Mouse (Mus musculus): ENCODE results near the gene Dbnl.
"Not testable (repeated sequence)": the region's sequence is repeated elsewhere in the genome, so short reads cannot be mapped to it uniquely, and the experiment has no call there.

Dbnl gene

DNA sequence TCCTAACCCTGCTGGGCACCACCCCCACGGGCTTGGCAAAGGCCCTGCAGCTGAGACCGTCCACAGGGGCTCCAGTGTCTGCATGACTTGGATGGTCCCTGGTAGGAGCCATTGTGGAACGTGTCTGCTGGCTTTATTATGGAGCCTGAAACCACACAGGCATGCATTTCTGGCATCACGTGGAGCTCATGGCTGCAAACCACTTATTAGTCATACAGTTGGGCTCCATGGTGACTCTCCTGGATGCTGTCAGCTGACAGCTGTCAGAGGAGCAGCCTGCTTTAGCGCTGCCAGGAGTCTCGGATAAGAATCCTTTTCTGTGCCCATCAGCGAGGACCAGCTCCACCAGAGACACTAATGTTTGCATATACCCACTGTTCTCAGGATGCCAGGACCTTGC lies 7.4 kb downstream of the Dbnl start:
- DNase-seq (ENCODE audit: low spot score) = no peak

DNA sequence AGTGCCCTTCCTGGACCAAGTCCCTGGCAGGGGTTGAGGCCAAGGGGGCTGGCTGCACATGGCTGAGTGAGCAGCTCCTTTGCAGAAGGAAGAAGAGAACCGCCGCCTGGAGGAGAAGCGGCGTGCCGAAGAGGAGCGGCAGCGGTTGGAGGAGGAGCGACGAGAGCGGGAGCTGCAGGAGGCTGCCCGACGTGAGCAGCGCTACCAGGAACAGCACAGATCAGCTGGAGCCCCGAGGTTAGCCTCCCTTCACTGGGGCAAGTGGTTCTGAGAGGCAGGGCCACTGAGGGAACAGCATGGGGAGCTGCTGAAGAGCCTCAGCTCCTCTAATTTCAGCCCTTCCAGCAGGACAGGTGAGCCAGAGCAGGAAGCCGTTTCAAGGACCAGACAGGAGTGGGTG lies 8.7 kb downstream of the Dbnl start:
- DNase-seq (ENCODE audit: low spot score) = no peak

DNA sequence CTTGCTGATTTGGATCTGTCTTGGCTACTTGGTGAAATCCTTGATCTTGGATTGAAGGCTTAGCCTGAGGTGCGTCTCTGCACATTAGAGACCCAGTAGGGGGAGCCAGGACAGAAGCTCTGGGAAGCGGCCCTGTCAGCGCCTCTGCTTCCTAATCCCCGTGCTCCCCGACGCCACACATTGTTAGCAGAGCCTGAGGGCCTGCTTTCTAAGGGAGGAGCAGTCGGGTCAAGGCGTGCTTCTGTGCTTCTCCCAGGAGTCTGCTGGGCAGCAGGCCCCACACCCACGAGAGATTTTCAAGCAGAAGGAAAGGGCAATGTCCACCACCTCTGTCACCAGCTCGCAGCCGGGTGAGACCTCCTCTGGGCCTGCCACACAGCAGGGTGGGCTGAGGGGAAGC lies 9.1 kb downstream of the Dbnl start:
- DNase-seq (ENCODE audit: low spot score) = no peak

DNA sequence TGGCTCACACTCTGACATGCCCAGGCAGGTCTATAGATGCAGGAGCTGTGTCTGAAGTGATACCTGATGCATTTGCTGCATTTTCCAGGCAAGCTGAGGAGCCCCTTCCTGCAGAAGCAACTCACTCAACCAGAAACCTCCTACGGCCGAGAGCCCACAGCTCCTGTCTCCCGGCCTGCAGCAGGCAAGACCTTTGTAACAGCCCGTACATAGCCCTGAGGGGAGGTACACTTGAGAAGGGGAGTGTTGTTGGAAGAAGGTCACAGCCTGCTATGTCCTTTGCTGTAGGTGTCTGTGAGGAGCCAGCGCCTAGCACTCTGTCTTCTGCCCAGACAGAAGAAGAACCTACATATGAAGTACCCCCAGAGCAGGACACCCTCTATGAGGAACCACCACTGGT lies 9.6 kb downstream of the Dbnl start:
- no peak for DNase-seq (ENCODE audit: low spot score)

DNA sequence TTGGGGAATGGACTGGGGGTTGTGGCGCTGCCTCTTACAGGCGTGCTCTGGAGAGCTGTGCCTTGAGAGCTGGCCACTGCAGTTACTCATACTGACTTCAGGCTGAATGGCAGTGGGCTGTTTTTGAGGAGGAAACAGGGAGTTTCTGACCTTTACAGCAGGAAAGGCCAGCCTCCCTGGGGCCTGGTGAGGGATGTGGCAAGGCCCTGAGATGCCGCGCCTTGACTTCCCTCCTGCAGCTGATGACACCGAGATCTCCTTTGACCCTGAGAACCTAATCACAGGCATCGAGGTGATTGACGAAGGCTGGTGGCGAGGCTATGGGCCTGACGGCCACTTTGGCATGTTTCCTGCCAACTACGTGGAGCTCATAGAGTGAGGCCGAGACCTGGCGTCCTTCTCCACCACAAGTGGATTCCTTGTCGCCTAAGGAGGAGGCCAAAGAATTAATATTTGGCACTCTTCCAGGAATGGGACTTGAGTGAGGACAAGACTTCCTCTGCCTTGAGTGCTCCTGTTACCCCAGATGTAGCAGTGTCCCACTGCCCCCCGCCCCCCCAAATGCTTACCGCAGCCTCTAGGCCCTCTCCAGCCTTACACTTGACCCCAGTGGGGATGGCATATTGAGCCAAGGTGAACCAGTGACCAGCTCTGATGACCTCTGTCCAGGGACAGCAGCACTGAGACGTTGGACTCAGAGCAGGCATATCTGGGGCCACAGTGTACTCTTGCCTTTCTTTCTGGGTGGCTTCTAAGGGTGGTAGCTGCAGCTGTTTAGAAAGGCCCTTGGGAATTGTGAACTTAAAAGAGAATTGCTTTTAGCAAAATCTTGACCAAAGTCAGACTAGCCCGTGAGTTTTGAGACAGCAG lies 11.6 kb downstream of the Dbnl start:
- no peak for DNase-seq (ENCODE audit: low spot score)

DNA sequence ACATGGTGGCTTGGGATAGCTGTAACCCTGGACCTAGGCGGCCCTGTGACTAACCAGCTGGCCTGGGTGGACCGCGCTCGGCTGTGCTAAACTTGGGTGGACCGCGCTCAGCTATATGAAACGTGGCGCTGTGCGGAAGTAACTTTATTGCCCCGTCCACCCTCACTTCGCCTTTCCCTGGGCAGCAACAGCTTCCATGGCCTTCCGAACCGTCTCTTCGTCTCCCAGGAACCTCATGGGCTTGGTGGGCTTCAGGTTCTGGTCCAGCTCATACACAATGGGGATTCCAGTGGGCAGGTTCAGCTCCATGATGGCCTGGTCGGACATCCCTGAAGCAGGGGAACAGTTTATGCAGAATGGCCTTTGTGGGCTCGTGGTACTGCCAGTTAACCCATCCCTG lies 13.2 kb downstream of the Dbnl start:
- no peak for DNase-seq (ENCODE audit: low spot score)

DNA sequence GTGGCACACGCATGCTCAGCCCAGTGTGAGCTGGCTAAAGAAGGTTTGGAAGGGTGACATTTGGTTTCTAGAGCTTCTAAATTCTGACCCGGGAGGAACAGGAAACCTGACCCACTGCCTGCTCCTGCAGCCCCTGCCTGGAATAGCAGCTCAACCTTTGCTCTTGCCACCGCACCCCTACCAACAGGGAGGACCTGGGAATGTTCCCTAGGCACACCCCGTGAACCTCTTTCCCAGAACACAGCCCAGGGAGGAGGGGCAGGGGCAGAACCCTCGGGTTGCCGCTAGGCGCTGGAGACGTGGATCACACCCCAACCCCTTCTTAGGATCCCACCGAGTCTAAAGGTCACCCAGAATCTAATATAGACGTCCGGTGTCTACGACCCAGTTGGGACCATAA lies 13.7 kb downstream of the Dbnl start:
- DNase-seq (ENCODE audit: low spot score) = no peak

DNA sequence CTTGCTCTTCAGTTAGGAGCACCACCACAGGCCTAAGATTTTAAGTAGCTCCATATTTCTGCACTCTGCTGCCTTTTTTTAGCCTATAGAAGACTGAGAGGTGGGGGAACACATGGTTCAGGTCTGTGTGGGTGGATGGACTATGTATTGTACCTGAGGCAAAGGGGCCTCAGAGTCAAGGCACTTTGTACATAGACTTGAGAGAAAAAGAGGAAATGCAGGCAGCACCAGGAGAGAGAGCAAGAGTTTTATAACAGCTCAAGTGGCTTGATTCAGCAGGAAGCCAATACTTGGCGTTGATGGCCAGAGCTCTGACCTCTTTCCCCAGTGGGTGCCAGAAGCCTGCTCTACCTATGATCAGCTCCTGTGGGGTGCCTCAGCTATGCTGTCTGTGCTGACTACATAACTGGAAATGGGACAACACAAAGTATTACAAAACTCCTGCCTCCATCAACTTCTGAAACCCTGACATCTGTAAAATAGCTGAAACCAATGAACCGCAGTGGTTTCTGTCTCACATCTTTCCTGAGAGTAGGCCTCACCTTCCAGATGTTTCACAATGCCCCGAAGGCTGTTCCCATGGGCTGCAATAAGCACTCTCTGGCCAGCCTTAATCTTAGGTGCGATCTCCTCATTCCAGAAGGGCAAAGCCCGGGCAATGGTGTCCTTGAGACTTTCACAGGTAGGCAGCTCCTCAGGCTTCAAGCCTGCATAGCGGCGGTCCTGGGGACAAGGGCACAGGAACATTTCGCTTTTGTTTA lies 14.3 kb downstream of the Dbnl start:
- DNase-seq (ENCODE audit: low spot score) = no peak

DNA sequence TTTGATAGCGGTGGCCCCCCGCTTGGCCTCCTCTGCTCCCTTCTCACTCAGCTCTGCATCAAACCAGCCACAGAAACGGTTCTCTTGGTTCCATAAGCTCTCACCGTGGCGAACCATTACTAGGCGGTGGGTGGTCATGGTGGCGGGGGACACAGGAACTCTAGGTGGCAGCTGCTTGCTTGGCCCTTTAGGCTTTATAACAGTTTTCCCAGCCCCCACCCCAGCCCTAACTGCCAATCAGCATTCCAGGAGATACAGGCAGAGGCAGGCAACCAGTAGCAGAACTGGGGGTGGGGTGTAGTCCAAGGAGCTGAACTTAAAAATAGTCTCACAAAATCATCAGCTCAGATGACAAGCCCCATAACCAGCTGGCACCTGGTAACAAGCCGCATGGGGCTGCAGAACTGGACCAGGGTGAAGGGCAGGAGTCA lies 15.3 kb downstream of the Dbnl start, which contains the start of gene Pgam2:
Gene Pgam2, minus strand, starts transcription at position 183 of the 431 bp plus-strand sequence.
- DNase-seq (ENCODE audit: low spot score) = no peak

DNA sequence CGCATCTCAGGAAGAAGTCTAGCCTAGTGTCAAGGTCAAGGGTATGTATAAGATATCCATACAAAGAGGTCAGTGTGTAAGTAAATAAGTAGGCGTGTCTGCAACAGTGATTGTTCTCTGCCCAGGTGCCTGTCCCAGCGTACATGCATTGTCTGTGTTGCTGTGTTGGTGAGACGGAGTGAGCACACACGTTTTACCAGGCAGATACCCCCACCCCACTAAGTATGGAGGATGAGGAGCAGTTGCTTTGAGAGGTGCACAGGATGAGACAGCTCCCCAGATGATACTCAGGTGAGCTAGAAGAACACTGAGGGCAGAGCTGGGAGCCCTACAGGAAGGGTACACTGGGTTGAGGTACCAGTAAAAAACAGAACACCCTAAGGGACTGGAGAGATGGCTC lies 15.9 kb downstream of the Dbnl start:
- no peak for DNase-seq (ENCODE audit: low spot score)

DNA sequence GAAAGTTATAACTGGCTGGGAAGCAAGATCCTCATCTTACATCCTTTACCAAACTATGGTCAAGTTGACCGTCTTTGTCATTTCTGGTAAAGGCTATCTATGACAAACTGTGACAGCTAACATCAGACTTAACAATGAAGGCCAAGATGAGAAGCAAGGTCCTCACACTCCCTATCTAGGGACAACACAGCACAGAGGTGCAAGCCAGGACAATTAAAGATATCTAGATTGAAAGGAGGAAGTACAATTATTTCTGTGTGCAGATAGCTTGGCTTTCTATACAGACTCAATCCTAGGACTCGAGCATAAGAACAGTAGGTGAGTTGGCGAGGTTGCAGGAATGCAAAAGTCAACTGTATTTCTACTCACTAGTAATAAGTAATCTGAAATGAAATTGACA lies 17.4 kb downstream of the Dbnl start:
- DNase-seq (ENCODE audit: low spot score) = no peak

DNA sequence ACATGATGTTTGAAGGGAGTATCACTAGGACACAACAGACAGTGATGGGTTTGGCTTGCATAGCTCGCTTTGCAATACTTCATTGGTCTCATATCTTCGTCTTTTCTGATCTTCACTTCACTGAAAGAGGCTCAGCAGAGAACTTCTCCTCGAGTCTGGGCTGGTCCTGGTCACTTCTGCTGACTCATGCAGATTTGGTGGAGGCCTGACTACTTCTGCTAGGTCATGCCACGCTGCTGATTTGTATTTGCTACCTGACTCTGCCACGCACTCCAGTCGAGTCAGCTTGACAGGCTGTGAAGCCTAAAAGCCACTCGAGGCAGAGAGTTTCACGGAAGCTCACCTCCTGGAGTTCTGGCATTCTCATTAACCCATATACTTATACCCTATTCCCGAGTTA lies 19.7 kb downstream of the Dbnl start:
- DNase-seq (ENCODE audit: low spot score) = no peak

DNA sequence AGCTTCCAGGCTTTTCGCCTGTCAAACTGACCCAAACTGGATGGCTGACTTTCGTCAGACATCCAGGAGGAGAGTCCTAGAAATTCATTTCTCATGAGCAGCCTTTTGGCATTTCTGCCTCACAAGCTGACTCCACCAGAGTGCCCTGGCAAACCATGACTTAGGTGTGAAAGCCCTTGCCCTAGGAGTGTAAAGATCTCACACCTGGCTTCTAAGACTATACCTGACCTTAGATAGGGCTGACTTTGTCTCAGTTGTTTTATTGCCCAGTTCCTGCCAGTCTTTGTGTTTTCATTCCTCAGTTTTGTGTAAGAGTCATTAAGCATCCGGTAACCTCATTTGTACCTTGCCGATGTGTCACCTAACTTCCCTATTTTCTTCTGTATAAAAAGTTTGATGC lies 21.2 kb downstream of the Dbnl start:
- DNase-seq (ENCODE audit: low spot score) = not testable (repeated sequence)

DNA sequence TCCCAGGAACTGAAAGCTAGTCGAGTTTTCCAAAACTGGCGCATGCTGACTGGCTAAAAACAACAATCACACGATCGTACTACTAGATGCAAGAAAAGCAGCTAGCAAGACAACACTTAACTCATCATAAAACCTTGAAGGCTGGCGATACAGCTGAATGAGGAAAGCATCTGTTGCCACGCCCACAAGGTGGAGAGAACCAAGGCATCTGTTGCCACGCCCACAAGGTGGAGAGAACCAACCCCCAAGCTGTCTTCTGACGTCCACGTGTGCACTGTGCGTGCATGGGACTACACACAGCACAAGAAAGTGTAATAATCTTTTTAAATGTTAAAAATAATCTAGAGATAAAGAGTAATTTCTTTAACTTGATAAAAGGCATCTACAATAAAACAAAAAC lies 25.1 kb downstream of the Dbnl start:
- no peak for DNase-seq (ENCODE audit: low spot score)

DNA sequence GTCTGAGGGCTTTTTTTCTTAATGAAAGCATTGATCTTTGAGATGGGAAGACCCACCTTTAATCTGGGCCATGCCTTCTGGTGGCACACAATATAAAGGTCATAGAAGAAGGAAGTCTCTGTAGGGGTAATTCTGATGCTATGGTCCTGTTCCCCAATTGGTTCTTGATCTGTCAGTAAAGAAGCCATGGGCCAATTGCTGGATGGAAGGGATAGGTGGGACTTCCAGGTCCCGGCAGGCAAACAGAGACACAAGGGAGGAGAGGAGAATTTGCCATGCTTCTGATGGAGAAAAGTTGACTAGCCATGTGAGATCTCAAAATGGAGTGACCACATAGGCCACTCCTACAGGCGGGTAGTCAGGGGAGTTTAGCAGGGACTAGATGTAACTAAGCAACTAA lies 30.9 kb downstream of the Dbnl start:
- no peak for DNase-seq (ENCODE audit: low spot score)

DNA sequence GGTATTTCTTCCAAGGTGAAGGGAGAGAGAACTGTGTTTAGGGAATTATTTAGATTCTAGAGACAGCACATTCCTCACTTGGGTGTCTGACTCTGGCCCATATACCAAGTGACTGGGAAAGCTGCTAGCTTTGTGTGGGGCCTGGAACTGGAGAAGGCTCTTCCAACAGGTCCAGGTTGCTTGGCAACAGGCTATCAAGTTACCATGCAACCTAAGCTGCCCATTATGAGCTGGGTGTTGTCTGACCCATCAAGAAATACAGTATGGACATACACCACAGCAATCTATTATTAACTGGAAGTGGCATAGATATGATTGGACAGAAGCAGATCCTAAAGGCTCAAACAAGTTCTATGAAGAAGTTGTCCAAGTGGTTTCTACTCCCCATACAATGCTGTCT lies 37.1 kb downstream of the Dbnl start:
- DNase-seq (ENCODE audit: low spot score) = no peak

DNA sequence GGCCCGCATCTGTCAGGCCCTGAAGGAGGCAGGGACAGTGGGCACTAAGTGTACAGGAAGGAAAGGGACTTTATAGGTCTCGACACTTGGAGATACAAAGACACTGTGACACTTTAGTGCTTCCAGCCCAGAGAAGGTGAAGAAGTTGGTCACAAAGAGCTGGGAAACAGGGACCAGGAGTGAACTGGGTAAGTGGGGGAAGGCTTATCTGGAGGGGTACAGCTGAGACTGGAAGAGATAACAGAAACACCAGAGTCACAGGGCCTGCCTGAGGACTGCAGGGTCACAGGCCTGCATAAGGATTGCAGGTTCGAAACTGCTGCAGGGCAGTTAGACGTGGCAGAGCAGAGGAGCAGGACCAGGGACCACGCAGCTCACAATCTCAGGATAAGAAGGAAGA lies 39.6 kb downstream of the Dbnl start:
- no peak for DNase-seq (ENCODE audit: low spot score)

DNA sequence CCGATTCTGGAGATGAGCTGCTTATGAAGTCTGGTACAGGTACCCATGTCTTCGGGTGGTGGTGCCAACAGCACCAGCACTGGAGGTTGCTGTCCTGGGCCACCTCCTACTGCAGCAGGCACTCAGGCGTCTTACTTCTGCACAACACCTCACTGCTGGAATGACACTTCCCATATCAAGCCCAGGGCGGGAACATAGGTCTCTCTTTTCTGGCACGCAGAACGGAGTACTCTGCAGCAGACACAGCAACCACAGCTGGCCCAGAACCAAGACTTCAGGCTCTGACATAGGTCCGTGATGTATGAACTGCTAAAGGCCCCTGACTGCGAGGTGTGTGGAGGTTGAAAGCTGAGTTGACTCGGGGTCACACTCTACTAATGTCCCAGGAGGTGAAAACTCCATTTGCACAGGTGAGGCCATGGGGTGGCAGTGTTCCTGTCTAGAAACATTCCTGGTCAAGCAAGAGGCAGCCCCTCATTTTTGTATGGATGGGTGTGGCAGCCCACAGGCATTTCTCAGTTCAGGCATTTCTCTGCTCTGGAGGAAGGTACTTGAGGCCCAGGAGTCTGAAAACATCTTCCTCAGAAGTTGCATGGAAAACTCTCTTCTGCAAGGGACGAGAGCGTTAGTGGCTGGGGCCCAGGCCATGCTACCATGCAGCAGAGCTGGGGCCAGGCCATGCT lies 40.4 kb downstream of the Dbnl start:
- no peak for DNase-seq (ENCODE audit: low spot score)

DNA sequence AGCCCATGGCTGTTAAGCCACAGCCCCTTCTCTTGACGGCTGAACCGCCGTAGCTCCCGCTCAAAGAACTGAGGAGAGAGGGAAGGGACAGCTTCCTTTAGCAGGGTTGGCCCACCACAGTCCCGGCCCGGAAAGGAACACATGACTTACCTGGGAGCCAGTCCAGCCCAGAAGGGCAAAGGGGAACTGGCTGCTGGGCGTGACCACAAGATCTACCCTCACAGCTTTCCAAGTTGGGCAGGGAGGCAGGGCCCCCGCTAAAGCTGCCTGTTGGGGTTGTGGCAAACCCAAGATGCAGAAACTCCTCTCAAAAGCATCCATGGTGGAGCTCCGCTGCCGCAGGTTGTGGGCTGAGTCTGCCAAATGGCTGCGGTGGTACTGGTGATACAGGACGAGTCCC lies 41.0 kb downstream of the Dbnl start:
- DNase-seq (ENCODE audit: low spot score) = no peak

DNA sequence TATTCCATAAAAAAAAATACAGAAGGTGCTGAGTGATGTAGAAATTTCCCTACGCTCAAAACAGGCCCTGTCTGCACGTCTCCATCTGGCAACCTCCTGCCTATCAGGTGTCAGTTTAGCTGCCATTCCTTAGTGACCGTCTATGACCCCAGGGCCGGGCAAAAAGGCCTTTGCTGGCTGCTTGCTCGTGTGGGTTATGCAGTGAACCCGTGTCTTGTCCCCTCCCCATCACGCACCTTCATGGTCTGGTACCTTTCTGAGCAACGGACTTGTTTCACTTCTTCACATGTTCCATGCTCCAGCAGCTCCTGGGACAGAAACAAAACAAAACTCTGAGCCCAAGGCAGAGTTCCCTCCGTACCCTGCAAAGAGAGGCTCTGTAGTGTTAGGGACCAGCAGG lies 46.2 kb downstream of the Dbnl start:
- DNase-seq (ENCODE audit: low spot score) = no peak

DNA sequence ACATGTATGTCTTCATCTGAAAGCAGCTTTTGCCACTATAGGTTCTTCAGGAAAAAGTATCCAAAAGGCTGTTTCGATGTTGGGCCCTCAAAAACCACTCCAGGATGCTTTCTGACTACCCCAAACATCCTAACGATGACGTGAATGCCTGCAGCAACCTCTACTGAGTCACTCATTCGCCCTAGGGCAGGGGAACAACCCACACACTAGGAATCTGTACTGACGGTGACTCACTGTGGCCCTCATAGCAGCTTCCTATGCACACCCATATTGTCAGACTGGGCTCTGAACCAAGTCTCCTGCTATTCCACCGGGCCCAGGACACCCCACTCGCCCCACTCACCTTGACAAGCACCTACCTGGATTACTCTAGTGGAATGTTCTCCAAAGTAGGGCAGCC lies 46.8 kb downstream of the Dbnl start:
- no peak for DNase-seq (ENCODE audit: low spot score)

DNA sequence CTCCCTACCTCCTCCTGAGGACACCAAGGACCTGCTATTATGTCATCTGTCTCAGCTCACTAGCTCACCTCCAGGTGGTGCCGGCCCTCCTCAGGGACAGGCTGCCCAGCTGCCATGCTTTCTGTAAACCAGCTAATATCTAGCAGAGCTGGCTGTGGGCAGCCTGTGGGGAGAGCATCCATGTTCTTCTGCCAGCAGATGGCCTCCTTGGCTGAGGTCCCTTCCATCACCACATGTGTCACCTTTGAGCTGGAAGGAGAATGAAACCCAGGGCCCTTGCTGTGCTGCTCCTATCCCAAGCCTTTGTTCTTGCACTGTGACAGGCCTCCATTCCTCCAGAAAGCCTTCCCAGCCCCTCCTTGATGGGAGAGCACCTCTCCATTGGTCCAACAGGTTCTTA lies 47.8 kb downstream of the Dbnl start:
- peak; percentile 35 for DNase-seq (ENCODE audit: low spot score)

Measured in embryo, embryonic 10 days (tissue).